Mouse (Mus musculus) testis, adult 2 months (tissue): Measurements from ENCODE around the gene Fli1.

ENCODE experiments used
- CTCF ChIP-seq: fragments of 200-500 bp; IDR thresholded peaks from 2 replicates; pipeline ENCODE4 v1.5.1; 2012; ENCODE audit warnings: low read depth, mild to moderate bottlenecking, inconsistent platforms, low read length, moderate library complexity; ENCODE audit not compliant: control insufficient read depth, insufficient read depth, insufficient replicate concordance
- POLR2A ChIP-seq: fragments of 200-500 bp; IDR thresholded peaks from 2 replicates; pipeline ENCODE4 v1.6.1; 2012; ENCODE audit warnings: low read depth, mild to moderate bottlenecking, inconsistent platforms, low read length, moderate library complexity; ENCODE audit not compliant: control insufficient read depth

GRCm38 (mm10) chr9:32520821-32521220 lies 21.8 kb downstream of the Fli1 start:
- TF ChIP-seq CTCF, result no peak
- no peak for TF ChIP-seq POLR2A
